Mouse (Mus musculus): ENCODE measurements around the gene Nagk.

GRCm38 (mm10) chr6:83844913-83845312 lies 50.1 kb downstream of the Nagk start:
- TF ChIP-seq CTCF (conservative IDR thresholded peaks at IDR 0.05; ENCODE audit: insufficient read depth, insufficient read length, low read depth, low read length) (no peak), POLR2A (IDR thresholded peaks at IDR 0.05; ENCODE audit: low read depth, low read length) (no peak)
